Mouse (Mus musculus): ENCODE measurements around the gene Bsnd.
A peak's percentile ranks its signal among the peaks of the same experiment; 100 is the strongest.

The Bsnd gene

GRCm38 (mm10) chr4:106492116-106492515 is at the start of gene Bsnd:
Gene Bsnd, minus strand, starts transcription at chr4:106492283.
- no peak for DNase-seq (ENCODE audit: low read depth)

GRCm38 (mm10) chr4:106541491-106541890 is 49.4 kb upstream of the Bsnd start:
- no peak for DNase-seq (ENCODE audit: low read depth)

GRCm38 (mm10) chr4:106539756-106540155 is 47.7 kb upstream of the Bsnd start:
- no peak for DNase-seq (ENCODE audit: low read depth)

- no peak for DNase-seq (ENCODE audit: low read depth)
These were observed 42.2 kb upstream of the Bsnd start for GRCm38 (mm10) chr4:106534256-106534655.

- no peak for DNase-seq (ENCODE audit: low read depth)
These were observed 41.5 kb upstream of the Bsnd start for GRCm38 (mm10) chr4:106533421-106534080.

GRCm38 (mm10) chr4:106530113-106530482 is 38.0 kb upstream of the Bsnd start:
- no peak for DNase-seq (ENCODE audit: low read depth)

- peak; percentile 70 for DNase-seq (ENCODE audit: low read depth)
These were observed 37.5 kb upstream of the Bsnd start for GRCm38 (mm10) chr4:106529375-106530112.

- DNase-seq (ENCODE audit: low read depth): no peak
These were observed 35.9 kb upstream of the Bsnd start for GRCm38 (mm10) chr4:106527856-106528547.

- DNase-seq (ENCODE audit: low read depth): no peak
These were observed 32.9 kb upstream of the Bsnd start for GRCm38 (mm10) chr4:106525001-106525400.

- no peak for DNase-seq (ENCODE audit: low read depth)
These were observed 32.0 kb upstream of the Bsnd start for GRCm38 (mm10) chr4:106524131-106524530.

- no peak for DNase-seq (ENCODE audit: low read depth)
These were observed 30.5 kb upstream of the Bsnd start for GRCm38 (mm10) chr4:106522547-106522946.

- no peak for DNase-seq (ENCODE audit: low read depth)
These were observed 22.5 kb upstream of the Bsnd start for GRCm38 (mm10) chr4:106514606-106515005.

GRCm38 (mm10) chr4:106509888-106510287 is 17.8 kb upstream of the Bsnd start:
- no peak for DNase-seq (ENCODE audit: low read depth)

GRCm38 (mm10) chr4:106505453-106506058 is 13.5 kb upstream of the Bsnd start:
- no peak for DNase-seq (ENCODE audit: low read depth)

GRCm38 (mm10) chr4:106503578-106503977 is 11.5 kb upstream of the Bsnd start:
- no peak for DNase-seq (ENCODE audit: low read depth)

GRCm38 (mm10) chr4:106500066-106500465 is 8.0 kb upstream of the Bsnd start:
- DNase-seq (ENCODE audit: low read depth): no peak

- DNase-seq (ENCODE audit: low read depth): no peak
These were observed 6.4 kb upstream of the Bsnd start for GRCm38 (mm10) chr4:106498471-106498844.

GRCm38 (mm10) chr4:106497776-106498470 is 5.8 kb upstream of the Bsnd start:
- no peak for DNase-seq (ENCODE audit: low read depth)

GRCm38 (mm10) chr4:106496833-106497232 is 4.8 kb upstream of the Bsnd start:
- no peak for DNase-seq (ENCODE audit: low read depth)

- DNase-seq (ENCODE audit: low read depth): no peak
These were observed 1.6 kb upstream of the Bsnd start for GRCm38 (mm10) chr4:106493639-106494038.

GRCm38 (mm10) chr4:106490620-106491019 is 1.5 kb downstream of the Bsnd start:
- no peak for DNase-seq (ENCODE audit: low read depth)

GRCm38 (mm10) chr4:106483831-106484230 is 8.3 kb downstream of the Bsnd start:
- DNase-seq (ENCODE audit: low read depth): no peak
